Mouse (Mus musculus) G1E (cell line): ENCODE data around the gene Snx33.

Experiments
- CTCF ChIP-seq: IDR thresholded peaks from 2 replicates; pipeline ENCODE4 v1.5.1; 2012; ENCODE audit warnings: low read depth, low read length, inconsistent platforms, mixed read lengths
- GATA1 ChIP-seq: IDR thresholded peaks from 2 replicates; pipeline ENCODE4 v1.6.1; 2012; ENCODE audit warnings: borderline replicate concordance, low read length, inconsistent platforms, mixed read lengths
- GATA2 ChIP-seq: IDR thresholded peaks from 2 replicates; pipeline ENCODE4 v1.6.1; 2012; ENCODE audit warnings: low read depth, low read length, inconsistent platforms, borderline replicate concordance
- POLR2AphosphoS5 ChIP-seq: IDR thresholded peaks from 2 replicates; pipeline ENCODE4 v1.6.1; 2012; ENCODE audit warnings: low read depth, low read length, inconsistent platforms; ENCODE audit not compliant: insufficient replicate concordance
- TAL1 ChIP-seq: conservative IDR thresholded peaks from 2 replicates; pipeline ENCODE4 v1.6.1; 2012; ENCODE audit warnings: low read depth, low read length, inconsistent platforms, mixed read lengths

- TF ChIP-seq CTCF, result no peak
- no peak for TF ChIP-seq GATA2
- no peak for TF ChIP-seq TAL1
- no peak for TF ChIP-seq GATA1
- TF ChIP-seq POLR2AphosphoS5, result no peak
These were observed 47.4 kb downstream of the Snx33 start for GRCm38 (mm10) chr9:56880790-56881189.
